Mouse (Mus musculus): ENCODE data around the gene Cstf2t. TPM values are rescaled to one million over a fixed set of nuclear protein-coding genes. Genes with fewer than 3 reads are reported as not detected.

The Cstf2t gene
- polyA plus RNA-seq (2015; fragmentation: Nextera tagmentation; extraction: Ambion mirVana): 47.8 and 49.6 TPM in 2 replicates

GRCm38 (mm10) chr19:31082662-31083429, at the start of gene Cstf2t:
Cstf2t (plus strand) TSS chr19:31082837.
- H3K4me1 ChIP-seq (ENCODE audit: insufficient read depth, low read length): peaks cover 10% of the 10 kb centered on the region
- peak within 1 kb of the TSS; percentile 78 for H3K4me3 ChIP-seq (ENCODE audit: low read length)
- WGBS: 4% methylated on average over 56 of the region's 56 CpGs
- no peaks in the 10 kb centered on the region for H3K27me3 ChIP-seq (ENCODE audit: insufficient read depth, low read length)
- peaks cover 37% of the 10 kb centered on the region for H3K36me3 ChIP-seq (ENCODE audit: insufficient read depth, low read length)
- H3K4me2 ChIP-seq (replicated peaks; ENCODE audit: low read depth, low read length): peak within 1 kb of the TSS; percentile 85
- H3K9me3 ChIP-seq (ENCODE audit: low read length): peaks cover 23% of the 10 kb centered on the region
- H3K9ac ChIP-seq (replicated peaks; ENCODE audit: low read length): peak within 1 kb of the TSS; percentile 92
- peak within 1 kb of the TSS; percentile 82 for H3K27ac ChIP-seq (ENCODE audit: low read length)
- ATAC-seq (ENCODE audit: low FRiP score, low TSS enrichment): peak; percentile 100

GRCm38 (mm10) chr19:31038951-31039350, 43.7 kb upstream of the Cstf2t start:
- Histone ChIP-seq H3K4me2 (replicated peaks; ENCODE audit: low read depth, low read length) (no peak overlapping the region), H3K9ac (replicated peaks; ENCODE audit: low read length) (no peak overlapping the region), H3K27ac (ENCODE audit: low read length) (no peak overlapping the region), H3K4me3 (ENCODE audit: low read length) (no peak overlapping the region), H3K27me3 (ENCODE audit: insufficient read depth, low read length) (no peaks in the 10 kb centered on the region), H3K4me1 (ENCODE audit: insufficient read depth, low read length) (no peaks in the 10 kb centered on the region), H3K36me3 (ENCODE audit: insufficient read depth, low read length) (no peaks in the 10 kb centered on the region), H3K9me3 (ENCODE audit: low read length) (no peaks in the 10 kb centered on the region)
- WGBS: 79% methylated on average over 3 of the region's 3 CpGs
- no peak for ATAC-seq (ENCODE audit: low FRiP score, low TSS enrichment)

- no peak overlapping the region for H3K4me3 ChIP-seq (ENCODE audit: low read length)
- no peak overlapping the region for H3K27ac ChIP-seq (ENCODE audit: low read length)
- 87% methylated on average over 2 of the region's 2 CpGs for WGBS
- no peaks in the 10 kb centered on the region for H3K4me1 ChIP-seq (ENCODE audit: insufficient read depth, low read length)
- H3K9me3 ChIP-seq (ENCODE audit: low read length): no peaks in the 10 kb centered on the region
- no peaks in the 10 kb centered on the region for H3K36me3 ChIP-seq (ENCODE audit: insufficient read depth, low read length)
- H3K9ac ChIP-seq (replicated peaks; ENCODE audit: low read length): no peak overlapping the region
- no peak overlapping the region for H3K4me2 ChIP-seq (replicated peaks; ENCODE audit: low read depth, low read length)
- H3K27me3 ChIP-seq (ENCODE audit: insufficient read depth, low read length): no peaks in the 10 kb centered on the region
- no peak for ATAC-seq (ENCODE audit: low FRiP score, low TSS enrichment)
Measured at GRCm38 (mm10) chr19:31040948-31041847, 41.4 kb upstream of the Cstf2t start.

- H3K9ac ChIP-seq (replicated peaks; ENCODE audit: low read length): no peak overlapping the region
- H3K36me3 ChIP-seq (ENCODE audit: insufficient read depth, low read length): no peaks in the 10 kb centered on the region
- no peaks in the 10 kb centered on the region for H3K4me1 ChIP-seq (ENCODE audit: insufficient read depth, low read length)
- H3K27ac ChIP-seq (ENCODE audit: low read length): no peak overlapping the region
- H3K4me2 ChIP-seq (replicated peaks; ENCODE audit: low read depth, low read length): no peak overlapping the region
- ATAC-seq (ENCODE audit: low FRiP score, low TSS enrichment): no peak
- WGBS: 99% methylated on average over 4 of the region's 4 CpGs
- H3K9me3 ChIP-seq (ENCODE audit: low read length): no peaks in the 10 kb centered on the region
- no peaks in the 10 kb centered on the region for H3K27me3 ChIP-seq (ENCODE audit: insufficient read depth, low read length)
- H3K4me3 ChIP-seq (ENCODE audit: low read length): no peak overlapping the region
Measured at GRCm38 (mm10) chr19:31046601-31047000, 36.0 kb upstream of the Cstf2t start.

- Histone ChIP-seq H3K4me2 (replicated peaks; ENCODE audit: low read depth, low read length) (no peak overlapping the region), H3K4me3 (ENCODE audit: low read length) (no peak overlapping the region), H3K27ac (ENCODE audit: low read length) (no peak overlapping the region), H3K9ac (replicated peaks; ENCODE audit: low read length) (no peak overlapping the region), H3K27me3 (ENCODE audit: insufficient read depth, low read length) (no peaks in the 10 kb centered on the region), H3K36me3 (ENCODE audit: insufficient read depth, low read length) (no peaks in the 10 kb centered on the region), H3K9me3 (ENCODE audit: low read length) (no peaks in the 10 kb centered on the region), H3K4me1 (ENCODE audit: insufficient read depth, low read length) (no peaks in the 10 kb centered on the region)
- no peak for ATAC-seq (ENCODE audit: low FRiP score, low TSS enrichment)
- 53% methylated on average over 1 of the region's 1 CpGs for WGBS
Measured at GRCm38 (mm10) chr19:31064740-31065139, 17.9 kb upstream of the Cstf2t start.

- Histone ChIP-seq H3K27me3 (ENCODE audit: insufficient read depth, low read length) (no peaks in the 10 kb centered on the region), H3K27ac (ENCODE audit: low read length) (no peak overlapping the region), H3K4me2 (replicated peaks; ENCODE audit: low read depth, low read length) (no peak overlapping the region), H3K4me1 (ENCODE audit: insufficient read depth, low read length) (no peaks in the 10 kb centered on the region), H3K36me3 (ENCODE audit: insufficient read depth, low read length) (no peaks in the 10 kb centered on the region), H3K4me3 (ENCODE audit: low read length) (no peak overlapping the region), H3K9ac (replicated peaks; ENCODE audit: low read length) (no peak overlapping the region), H3K9me3 (ENCODE audit: low read length) (no peaks in the 10 kb centered on the region)
- ATAC-seq (ENCODE audit: low FRiP score, low TSS enrichment): no peak
- WGBS: 70% methylated on average over 11 of the region's 11 CpGs
Measured at GRCm38 (mm10) chr19:31065206-31065781, 17.3 kb upstream of the Cstf2t start.

GRCm38 (mm10) chr19:31073959-31074716, 8.5 kb upstream of the Cstf2t start:
- ATAC-seq (ENCODE audit: low FRiP score, low TSS enrichment): no peak
- WGBS: 52% methylated on average over 24 of the region's 24 CpGs
- no peak overlapping the region for H3K4me3 ChIP-seq (ENCODE audit: low read length)
- H3K36me3 ChIP-seq (ENCODE audit: insufficient read depth, low read length): no peaks in the 10 kb centered on the region
- H3K9ac ChIP-seq (replicated peaks; ENCODE audit: low read length): no peak overlapping the region
- H3K4me2 ChIP-seq (replicated peaks; ENCODE audit: low read depth, low read length): no peak overlapping the region
- H3K4me1 ChIP-seq (ENCODE audit: insufficient read depth, low read length): 0 out of 2 replicates have a peak, but pooled peaks cover 4% of the 10 kb centered on the region
- H3K9me3 ChIP-seq (ENCODE audit: low read length): no peaks in the 10 kb centered on the region
- no peaks in the 10 kb centered on the region for H3K27me3 ChIP-seq (ENCODE audit: insufficient read depth, low read length)
- no peak overlapping the region for H3K27ac ChIP-seq (ENCODE audit: low read length)

GRCm38 (mm10) chr19:31074717-31075063, 7.9 kb upstream of the Cstf2t start:
- Histone ChIP-seq H3K9ac (replicated peaks; ENCODE audit: low read length) (no peak overlapping the region), H3K36me3 (ENCODE audit: insufficient read depth, low read length) (no peaks in the 10 kb centered on the region), H3K4me1 (ENCODE audit: insufficient read depth, low read length) (0 out of 2 replicates have a peak, but pooled peaks cover 4% of the 10 kb centered on the region), H3K27ac (ENCODE audit: low read length) (no peak overlapping the region), H3K4me2 (replicated peaks; ENCODE audit: low read depth, low read length) (no peak overlapping the region), H3K4me3 (ENCODE audit: low read length) (no peak overlapping the region), H3K9me3 (ENCODE audit: low read length) (no peaks in the 10 kb centered on the region), H3K27me3 (ENCODE audit: insufficient read depth, low read length) (no peaks in the 10 kb centered on the region)
- ATAC-seq (ENCODE audit: low FRiP score, low TSS enrichment): no peak
- 34% methylated on average over 3 of the region's 3 CpGs for WGBS

GRCm38 (mm10) chr19:31076106-31076505, 6.5 kb upstream of the Cstf2t start:
- H3K27ac ChIP-seq (ENCODE audit: low read length): no peak overlapping the region
- no peak for ATAC-seq (ENCODE audit: low FRiP score, low TSS enrichment)
- no peak overlapping the region for H3K4me2 ChIP-seq (replicated peaks; ENCODE audit: low read depth, low read length)
- WGBS: 86% methylated on average over 4 of the region's 4 CpGs
- H3K9ac ChIP-seq (replicated peaks; ENCODE audit: low read length): no peak overlapping the region
- H3K27me3 ChIP-seq (ENCODE audit: insufficient read depth, low read length): no peaks in the 10 kb centered on the region
- no peaks in the 10 kb centered on the region for H3K36me3 ChIP-seq (ENCODE audit: insufficient read depth, low read length)
- H3K9me3 ChIP-seq (ENCODE audit: low read length): no peaks in the 10 kb centered on the region
- H3K4me1 ChIP-seq (ENCODE audit: insufficient read depth, low read length): 0 out of 2 replicates have a peak, but pooled peaks cover 4% of the 10 kb centered on the region
- H3K4me3 ChIP-seq (ENCODE audit: low read length): no peak overlapping the region

Data from kidney, embryonic 16.5 days (tissue).